Mouse (Mus musculus) subcutaneous adipose tissue, adult 2 months (tissue): ENCODE results near the gene Tepp. TPM values are rescaled to one million over a fixed set of nuclear protein-coding genes. Genes with fewer than 3 reads are reported as not detected.

Source experiments
- polyA plus RNA-seq: library from polyadenylated mRNA; depleted of rRNA; stranded (reverse); fragments of >200 nt; gene quantifications from 2 replicates; pipeline ENCODE4 v1.2.3, GENCODE M21; 2012; ENCODE audit warnings: low replicate concordance; rRNA removed

Gene Tepp
- not detected in 2 replicates for polyA plus RNA-seq

DNA sequence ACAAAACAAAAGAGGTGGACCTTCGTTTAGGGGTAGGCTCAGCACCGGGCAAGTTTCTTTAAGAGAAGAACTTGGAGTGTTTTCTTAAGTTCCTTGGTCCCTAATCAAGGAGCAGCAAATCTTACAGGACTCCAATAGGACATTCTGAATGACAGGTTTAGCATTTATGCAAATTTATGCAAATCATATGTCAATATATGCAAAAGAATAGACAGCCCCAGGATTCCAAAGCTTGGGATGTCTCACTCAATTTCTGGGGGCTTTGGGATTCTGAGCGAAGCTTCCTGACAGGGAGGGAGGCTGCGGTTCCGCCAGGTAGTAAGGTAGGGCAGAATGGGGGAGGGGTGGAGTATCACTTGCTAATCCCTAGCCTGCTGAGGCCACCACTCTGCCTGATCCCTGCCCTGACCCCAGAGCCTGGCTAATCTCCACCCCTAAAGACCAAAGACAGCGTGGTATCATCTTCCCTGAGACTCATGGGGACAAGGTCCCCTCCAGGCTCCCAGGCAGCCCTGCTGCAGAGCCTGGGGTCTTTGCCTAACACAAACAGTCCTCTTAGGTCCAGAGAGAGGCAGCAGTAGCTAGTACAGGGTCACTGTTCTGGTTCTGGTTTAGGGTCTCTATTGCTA is at the start of gene Tepp:
TSS of gene Tepp (plus strand) at position 225 of the 629 bp plus-strand sequence.

DNA sequence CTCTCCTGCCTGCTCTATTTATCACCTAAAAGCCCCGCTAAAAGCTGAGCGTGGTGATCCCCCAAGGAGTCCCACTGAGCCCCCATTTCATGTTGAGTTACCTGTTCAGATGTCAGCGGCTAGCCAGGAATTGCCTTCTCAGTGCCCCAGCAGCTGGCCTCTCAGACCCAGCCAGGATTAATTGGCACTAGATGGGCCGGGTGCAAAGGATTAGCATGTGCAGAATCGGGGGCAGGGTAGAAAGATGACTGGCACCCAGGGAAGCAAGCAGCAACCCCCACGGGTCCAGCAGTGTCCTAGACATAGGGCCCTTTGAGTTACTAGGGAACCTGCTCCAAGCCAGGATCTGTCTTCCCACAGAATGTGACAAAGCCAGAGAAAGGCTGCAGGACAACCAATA is 3.9 kb upstream of the Tepp start, which contains the start of gene Cngb1:
TSS of gene Cngb1 (minus strand) at position 155 of the 400 bp plus-strand sequence.

DNA sequence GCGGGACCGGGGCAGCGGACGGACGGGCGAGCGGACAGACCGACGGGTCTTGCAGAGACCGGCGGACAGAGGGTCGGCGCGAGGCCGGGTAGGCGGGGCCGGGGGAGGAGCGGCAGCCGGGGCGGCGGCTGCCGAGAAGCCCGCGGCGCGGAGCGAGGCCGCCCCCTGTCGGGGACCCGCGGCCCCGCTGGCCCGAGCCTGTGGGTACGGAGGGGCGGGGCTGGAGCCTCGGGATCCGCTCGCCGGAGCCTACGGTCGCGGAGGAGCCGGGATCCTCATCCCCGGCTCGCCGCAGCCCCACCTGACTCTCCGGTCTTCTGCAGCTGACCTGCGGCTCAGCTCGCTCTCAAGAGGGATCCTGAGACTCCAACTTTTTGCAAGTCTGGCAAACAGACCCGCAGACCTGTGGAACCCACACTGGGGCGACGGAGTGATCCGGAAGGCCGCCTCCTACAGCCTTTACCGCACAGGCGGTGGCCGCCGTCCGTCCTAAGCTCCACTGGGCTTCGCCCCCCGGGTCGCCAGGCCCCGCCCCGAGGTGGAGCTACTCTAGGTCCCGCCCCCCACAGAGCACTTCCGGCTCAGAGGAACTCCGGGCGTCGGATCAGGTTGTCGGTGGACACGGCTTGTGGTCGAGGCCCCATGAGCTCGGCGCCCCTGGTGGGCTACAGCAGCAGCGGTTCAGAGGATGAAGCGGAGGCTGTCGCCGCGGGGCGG is 21.5 kb downstream of the Tepp start, which contains the start of the genes Zfp319 and Usb1:
TSS of gene Zfp319 (minus strand) at position 231 of the 717 bp plus-strand sequence.
TSS of gene Usb1 (plus strand) at position 565 of the 717 bp plus-strand sequence.

DNA sequence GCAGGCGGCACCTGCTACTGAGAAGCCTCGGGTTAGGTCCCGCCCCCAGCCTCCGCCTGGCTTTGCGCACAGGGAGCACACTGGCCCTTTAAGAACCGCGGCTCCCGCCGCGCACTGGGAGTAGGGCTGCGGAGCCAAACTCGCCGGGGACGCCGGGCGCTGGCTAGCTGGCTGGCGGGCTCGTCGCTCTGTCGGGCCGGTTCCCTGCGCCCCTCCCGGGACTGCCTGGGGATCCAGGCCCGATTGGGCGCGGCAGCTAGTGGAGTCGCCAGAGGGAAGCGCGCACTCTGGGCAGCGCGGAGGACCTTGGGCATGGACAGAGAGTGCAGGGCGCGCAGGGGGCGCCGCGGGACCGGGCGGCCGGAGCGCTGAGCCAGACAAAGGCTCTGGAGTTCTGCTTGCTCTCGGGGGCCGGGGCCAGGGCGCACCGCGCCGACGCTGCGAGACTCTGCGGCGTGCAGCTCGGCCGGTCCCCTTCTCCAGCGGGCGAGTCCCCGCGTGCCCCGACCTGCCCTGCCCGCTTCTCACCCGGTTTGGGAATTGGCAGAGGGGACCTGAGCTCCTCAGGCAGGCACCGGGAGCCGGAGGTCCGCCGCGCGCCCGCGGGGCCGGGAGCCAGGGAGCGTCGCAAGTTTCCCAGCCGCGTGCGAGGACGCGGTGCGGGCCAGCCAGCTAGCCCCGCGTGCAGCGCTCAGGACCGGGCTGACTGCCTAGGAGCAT is 41.9 kb downstream of the Tepp start, which contains the start of gene Mmp15:
TSS of gene Mmp15 (plus strand) at position 118 of the 720 bp plus-strand sequence.

Other genes with a start within 250 kb of the Tepp start
- gene Katnb1, start 229.4 kb upstream of the Tepp start, polyA plus RNA-seq, result 17.3 and 27.8 TPM in 2 replicates
- 33.4 and 41.1 TPM in 2 replicates for gene Kifc3, start 107.8 kb upstream of the Tepp start, polyA plus RNA-seq
- gene Cngb1, start 4.0 kb upstream of the Tepp start, polyA plus RNA-seq, result 1.7 and 2.9 TPM in 2 replicates
- 6.8 and 14.3 TPM in 2 replicates for gene Zfp319, start 21.4 kb downstream of the Tepp start, polyA plus RNA-seq
- 25.8 and 38.7 TPM in 2 replicates for gene Usb1, start 21.7 kb downstream of the Tepp start, polyA plus RNA-seq
- 18.3 and 30.4 TPM in 2 replicates for gene Mmp15, start 41.7 kb downstream of the Tepp start, polyA plus RNA-seq
- 38.8 and 85.9 TPM in 2 replicates for gene Cfap20, start 124.3 kb downstream of the Tepp start, polyA plus RNA-seq
- 26.7 and 34.3 TPM in 2 replicates for gene Csnk2a2, start 179.5 kb downstream of the Tepp start, polyA plus RNA-seq
- gene Ccdc113, start 223.5 kb downstream of the Tepp start, polyA plus RNA-seq, result 0.27 TPM in 1 of 2 replicates, not detected in the other